Mouse (Mus musculus): ENCODE data around the gene Rho.

- TF ChIP-seq CTCF (IDR thresholded peaks at IDR 0.05; ENCODE audit: low read depth, low read length), result no peak
- TF ChIP-seq GATA1 (IDR thresholded peaks at IDR 0.05; ENCODE audit: borderline replicate concordance, low read length), result no peak
- TF ChIP-seq TAL1 (conservative IDR thresholded peaks at IDR 0.05; ENCODE audit: low read depth, low read length), result no peak
These were observed 21.6 kb upstream of the Rho start for GRCm38 (mm10) chr6:115909940-115910339.
